Mouse (Mus musculus) mesoderm, embryonic 11.5 days (tissue): Measurements from ENCODE around the gene Ngp.

Experiments
- DNase-seq: peaks from one replicate; pipeline ENCODE4 v3.0.0-alpha.2; 2012; ENCODE audit warnings: low read depth, low spot score

The Ngp gene

DNA sequence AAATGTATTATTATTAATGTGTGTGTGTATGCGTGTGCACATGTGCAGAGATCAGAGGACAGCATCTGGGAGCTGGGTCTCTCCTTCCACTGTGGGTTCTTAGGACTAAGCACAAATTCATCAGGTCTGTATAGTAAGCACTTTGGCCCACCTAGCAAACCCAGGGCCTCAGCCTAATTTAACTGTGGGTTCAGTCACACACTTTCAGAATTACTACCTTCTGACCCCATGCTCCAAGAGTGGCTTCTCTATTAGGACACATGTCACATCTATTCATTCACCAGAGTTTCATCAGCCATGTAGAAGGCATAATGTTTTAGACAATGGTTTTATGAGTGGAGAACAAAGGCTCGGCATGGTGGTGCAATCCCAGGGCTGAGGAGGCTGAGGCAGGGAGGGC is 13.5 kb downstream of the Ngp start:
- DNase-seq = no peak

GRCm38 (mm10) chr9:110436041-110436440 is 16.5 kb downstream of the Ngp start:
- no peak for DNase-seq

DNA sequence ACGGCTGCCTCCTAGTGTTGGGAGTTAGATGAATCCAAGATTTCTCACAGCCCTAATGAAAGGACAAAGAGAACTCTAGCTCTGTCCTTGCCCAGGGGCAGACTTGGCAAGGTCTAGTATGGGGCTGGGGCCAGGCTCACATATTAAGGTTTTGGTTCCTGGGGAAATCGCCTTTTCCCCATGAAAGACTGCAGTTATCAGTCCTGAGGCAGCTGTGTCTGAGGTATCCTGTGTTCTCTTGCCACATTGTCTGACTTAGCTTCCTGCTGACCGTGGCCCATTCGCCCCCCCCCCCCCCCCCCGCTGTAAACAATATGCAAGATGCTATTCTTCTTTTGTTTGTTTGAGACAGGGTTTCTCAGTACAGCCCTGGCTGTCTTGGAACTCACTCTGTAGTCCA is 20.5 kb downstream of the Ngp start:
- no peak for DNase-seq

DNA sequence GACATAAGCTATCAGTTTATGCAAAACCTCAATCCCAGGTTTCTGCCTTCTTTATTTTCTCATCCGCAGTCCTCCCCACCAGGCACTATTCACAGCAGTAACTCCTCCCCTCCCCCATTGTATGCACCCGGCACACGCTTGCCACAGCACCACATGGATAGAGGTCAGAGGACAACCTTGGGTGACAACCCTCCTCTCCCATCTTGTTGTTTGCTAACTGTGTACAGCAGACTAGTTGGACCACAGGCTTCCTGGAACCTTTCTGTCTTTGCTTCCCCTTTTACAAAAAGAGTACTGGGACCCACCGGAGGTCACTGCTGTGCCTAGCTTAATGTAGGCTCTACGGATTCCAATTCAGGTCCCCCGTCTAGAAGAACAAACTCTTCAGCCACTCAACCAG is 21.0 kb downstream of the Ngp start:
- DNase-seq = no peak

DNA sequence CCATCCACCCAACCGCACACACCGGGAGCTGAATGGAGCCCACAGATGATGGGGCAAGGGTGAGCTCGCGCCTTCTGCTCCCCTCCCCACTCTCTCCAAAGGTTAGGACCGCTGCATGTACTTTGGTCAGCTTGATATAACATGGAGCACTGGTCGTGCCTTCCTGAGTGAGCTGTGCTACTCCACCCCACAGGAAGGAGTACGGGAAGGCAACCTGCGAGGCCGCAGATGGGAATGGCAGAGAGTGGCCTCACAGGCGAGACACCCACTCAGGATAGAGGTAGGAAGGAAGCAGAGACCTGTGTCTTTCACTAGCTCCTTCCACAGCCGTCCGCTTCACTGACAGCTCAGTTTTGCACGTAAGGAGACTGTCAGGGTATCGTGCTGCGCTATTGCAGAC is 28.8 kb downstream of the Ngp start:
- DNase-seq = no peak

DNA sequence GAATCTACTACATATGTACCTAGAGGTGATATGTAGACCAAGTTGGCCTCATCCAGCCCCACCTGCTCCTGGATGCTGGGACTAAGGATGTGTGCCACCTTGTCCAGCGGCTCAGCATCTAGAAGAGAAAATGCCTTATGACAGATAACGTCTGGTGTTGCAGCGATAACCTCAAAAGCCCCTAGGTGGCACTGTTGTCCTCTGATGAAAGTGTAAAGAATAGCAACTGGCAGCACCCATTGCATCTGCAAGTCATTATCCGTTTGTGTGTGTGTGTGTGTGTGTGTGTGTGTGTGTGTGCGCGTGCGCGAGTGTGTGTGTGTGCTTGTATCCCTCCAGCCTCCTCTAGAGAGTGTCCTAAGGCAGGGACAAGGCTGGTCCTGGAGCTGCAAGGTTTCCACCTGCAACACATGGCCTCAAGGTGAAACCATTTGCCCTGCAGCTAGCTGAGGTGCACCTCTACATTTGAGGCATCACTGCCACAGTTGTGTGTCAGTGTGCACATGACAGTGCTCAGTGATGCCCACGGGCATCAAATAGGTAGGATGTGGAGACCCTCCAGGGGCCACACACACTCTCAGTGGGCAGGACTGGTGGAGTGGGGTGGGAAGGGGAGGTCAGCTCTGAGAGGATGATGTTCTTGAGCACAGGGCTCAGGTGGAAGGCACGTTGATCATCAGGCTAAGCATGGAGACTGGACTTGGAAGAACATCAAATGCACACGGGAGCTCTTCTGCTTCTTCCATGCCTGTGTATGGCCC is 29.5 kb downstream of the Ngp start:
- DNase-seq = peak; percentile 86

DNA sequence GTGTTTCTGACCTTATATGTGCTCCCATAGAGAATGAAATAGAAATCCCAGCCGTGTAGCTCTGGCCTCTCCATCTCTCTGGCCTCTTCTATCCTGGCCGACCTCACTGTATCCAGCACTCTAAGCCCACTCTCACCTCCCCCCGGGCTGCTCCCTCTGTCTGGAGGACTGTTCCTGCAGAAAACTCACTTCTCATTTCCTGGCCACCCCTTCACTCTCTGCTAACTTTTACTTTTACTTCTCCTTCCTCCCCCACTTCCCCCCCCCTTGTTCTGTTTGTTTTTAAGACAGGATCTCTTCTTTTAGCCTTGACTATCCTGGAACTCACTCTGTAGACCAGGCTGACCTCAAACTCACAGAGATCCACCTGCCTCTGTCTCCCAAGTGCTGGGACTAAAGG is 33.0 kb downstream of the Ngp start:
- no peak for DNase-seq

- no peak for DNase-seq
Measured at GRCm38 (mm10) chr9:110457926-110458325, 38.4 kb downstream of the Ngp start.

GRCm38 (mm10) chr9:110459145-110459727 is 39.7 kb downstream of the Ngp start:
- DNase-seq = no peak

DNA sequence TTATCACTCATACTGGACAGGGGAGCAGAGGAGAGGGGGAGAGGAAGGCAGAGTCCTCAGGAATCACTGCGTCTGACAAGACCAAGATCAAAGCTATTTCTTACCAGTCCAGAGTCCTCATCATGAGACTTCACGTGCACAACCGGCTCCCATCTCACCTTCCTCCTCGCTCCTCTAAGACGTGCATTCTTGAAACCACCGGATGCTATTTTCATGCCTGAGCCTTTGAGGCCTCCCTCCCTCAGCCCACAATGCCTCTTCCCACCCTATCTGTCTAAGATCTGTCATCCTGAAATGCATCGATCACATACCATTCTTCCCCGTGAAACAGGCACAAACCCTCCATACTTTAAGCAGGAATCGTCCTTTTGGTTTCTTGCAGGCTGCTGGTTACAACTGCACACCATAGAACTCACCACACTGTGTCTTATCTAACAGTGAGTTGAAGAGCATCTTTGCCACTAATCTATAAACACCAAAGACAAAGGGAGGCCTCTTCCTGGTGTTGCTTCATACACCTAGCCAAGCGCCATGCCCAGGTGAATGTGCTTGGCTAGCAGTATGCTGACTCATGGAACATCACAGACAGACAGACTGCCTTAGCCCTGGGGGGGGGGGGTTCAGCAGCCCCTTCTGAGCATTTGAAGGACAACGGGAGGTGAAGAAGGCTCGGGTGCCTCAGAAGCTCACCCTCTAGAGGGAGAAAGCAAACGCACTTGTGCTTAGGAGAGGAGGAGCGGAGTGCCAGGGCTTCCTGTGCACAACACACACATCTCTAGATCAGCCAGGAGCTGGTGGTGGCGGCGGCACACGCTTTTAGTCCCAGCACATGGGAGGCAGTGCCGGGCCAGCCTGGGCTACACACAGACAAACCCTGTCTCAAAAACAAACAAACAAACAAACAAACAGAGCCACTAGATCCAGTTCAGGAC is 41.6 kb downstream of the Ngp start:
- no peak for DNase-seq

DNA sequence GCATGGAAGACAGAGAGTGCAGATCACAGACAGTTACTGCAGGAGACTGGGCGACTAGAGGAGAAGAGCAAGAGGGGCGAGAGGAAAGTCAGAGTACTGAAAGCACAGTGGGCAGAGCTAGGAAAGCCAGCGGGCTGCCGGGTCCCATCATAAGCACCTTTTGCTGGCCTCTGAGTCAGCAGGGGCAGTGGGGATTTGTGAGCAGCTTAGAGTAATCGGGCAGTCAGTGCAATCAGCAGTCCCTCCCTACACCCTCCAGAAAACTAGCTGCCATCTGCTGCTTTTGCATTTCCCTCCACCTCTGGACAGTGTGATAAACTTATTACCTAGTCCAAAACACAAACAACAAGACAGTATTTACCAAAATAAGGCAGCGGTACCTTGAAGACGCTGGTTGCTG is 42.8 kb downstream of the Ngp start:
- DNase-seq = no peak

DNA sequence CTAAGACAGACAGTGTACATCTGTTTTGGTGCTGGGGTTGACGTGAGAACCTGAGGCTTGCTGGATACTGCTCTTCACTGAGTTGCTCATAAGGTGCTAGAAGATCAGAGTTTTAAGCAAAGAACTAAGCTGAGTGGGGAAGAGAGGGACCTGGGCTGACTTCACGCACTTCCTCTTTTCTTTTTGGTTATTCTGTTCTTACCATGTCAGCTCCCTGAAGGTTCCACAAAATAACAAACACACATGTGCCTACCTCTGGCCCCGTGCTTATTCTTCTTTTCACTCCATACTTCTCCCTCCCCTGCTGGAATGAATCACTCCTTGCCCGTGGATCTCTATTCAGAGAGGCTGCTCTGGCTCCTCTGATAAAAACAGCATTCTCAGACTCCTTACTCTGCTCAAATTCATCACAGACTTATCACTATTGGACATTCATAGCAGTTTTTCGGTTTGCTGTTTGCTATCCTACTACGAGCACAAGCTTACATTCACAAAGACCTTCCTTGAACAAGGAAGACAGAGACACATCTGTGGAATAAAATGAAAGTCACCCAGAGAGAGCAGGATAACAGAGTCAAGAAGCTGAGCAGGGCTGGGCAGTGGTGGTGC is 44.5 kb downstream of the Ngp start:
- no peak for DNase-seq

- DNase-seq = no peak
Measured at GRCm38 (mm10) chr9:110465336-110465735, 45.8 kb downstream of the Ngp start.

- DNase-seq = no peak
Measured at GRCm38 (mm10) chr9:110466179-110466578, 46.6 kb downstream of the Ngp start.
